Mouse (Mus musculus): Measurements from ENCODE around the gene Cmtm8.
A peak's percentile ranks its signal among the peaks of the same experiment; 100 is the strongest.

Gene Cmtm8

GRCm38 (mm10) chr9:114844017-114844662 is at the start of gene Cmtm8:
TSS of gene Cmtm8 (minus strand) at chr9:114844156.
- DNase-seq (ENCODE audit: low read depth, low spot score) = no peak

- DNase-seq (ENCODE audit: low read depth, low spot score) = no peak
Measured at GRCm38 (mm10) chr9:114892974-114893373, 49.0 kb upstream of the Cmtm8 start.

- DNase-seq (ENCODE audit: low read depth, low spot score) = no peak
Measured at GRCm38 (mm10) chr9:114890377-114890776, 46.4 kb upstream of the Cmtm8 start.

GRCm38 (mm10) chr9:114888856-114889407 is 45.0 kb upstream of the Cmtm8 start:
- DNase-seq (ENCODE audit: low read depth, low spot score) = no peak

DNA sequence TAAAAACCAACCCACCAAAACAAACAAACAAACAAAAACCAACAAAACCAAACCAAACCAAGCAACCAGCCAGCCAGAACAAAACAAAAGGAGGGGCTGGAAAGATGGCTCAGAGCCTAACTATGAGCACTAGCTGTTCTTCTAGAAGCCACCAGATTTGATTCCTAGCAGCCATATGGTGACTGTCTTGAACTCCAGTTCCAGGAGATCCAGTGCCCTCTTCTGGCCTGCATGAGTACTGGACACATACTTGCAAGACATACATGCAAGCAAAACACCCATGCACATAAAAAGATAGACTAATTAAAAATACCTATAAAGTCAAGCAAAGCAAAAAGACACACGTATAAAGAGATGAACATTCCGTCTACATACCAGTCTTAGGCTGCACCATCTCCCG is 43.7 kb upstream of the Cmtm8 start:
- DNase-seq (ENCODE audit: low read depth, low spot score) = no peak

DNA sequence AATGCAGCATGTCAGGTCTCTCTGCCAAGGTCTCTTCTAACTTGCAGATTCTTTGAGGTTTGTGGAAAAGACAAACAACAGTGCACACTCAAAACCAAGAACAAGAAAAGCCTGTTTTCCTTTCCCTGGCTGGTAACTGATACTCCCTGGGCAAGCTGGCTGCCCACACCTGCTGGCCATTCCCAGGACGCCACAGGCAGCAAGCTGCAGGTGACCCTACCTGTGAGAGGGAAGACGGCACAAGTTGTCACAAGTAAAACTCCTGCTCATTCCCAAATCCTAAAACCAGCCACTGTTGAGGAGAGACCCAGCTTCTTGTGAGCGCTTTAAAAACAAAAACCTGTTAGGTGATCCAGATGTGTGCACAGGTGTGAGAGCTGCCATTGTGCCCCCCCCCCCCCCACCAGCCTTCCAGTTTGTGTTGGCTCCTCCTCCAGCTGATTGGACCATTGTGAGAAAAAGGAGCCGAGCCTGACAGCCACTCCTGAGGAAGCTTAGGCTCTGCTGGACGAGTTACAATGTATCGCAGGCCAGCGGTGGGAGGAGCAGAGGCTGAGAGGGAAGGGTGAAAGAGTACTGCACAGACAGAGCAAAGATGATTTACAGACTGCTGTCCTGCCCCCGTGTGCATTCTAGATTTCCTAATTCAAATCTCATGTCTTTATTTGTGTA is 42.2 kb upstream of the Cmtm8 start:
- DNase-seq (ENCODE audit: low read depth, low spot score) = no peak

DNA sequence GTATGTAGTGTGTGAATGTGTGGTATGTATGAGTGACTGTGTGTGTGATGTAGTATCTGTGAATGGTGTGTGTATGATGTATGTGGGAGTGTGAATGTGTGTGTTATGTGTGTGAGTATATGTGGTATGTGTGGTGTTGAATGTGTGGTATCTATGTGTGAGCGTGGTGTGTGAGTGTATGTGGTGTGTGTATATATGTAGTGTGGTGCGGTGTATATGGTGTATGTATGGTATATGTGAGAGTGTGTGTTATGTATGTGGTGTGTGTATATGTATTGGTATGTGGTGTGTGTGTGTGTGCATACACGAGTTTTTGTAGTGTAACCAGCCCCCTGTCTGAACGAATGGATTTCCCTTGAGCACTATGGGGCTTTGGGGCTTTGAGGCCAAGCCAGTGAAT is 41.6 kb upstream of the Cmtm8 start:
- no peak for DNase-seq (ENCODE audit: low read depth, low spot score)

DNA sequence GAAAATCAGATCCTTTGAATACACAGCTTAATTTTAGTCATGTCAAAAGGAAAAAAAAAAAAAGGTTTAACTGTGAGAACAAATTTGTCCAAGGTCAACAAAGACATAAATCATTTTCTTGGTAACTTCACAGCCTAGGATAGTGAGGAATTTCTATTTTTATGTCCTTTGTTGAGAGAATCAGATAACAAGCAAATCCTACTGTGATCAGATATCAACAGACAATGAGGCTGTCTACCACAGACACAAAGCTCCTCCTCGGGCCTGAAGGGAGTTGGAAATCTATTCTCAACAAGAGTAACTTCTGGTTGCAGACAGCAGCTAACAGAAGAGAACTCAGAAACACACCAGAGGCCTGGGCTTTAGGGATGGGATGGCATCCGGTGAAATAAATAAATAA is 38.0 kb upstream of the Cmtm8 start:
- DNase-seq (ENCODE audit: low read depth, low spot score) = no peak

DNA sequence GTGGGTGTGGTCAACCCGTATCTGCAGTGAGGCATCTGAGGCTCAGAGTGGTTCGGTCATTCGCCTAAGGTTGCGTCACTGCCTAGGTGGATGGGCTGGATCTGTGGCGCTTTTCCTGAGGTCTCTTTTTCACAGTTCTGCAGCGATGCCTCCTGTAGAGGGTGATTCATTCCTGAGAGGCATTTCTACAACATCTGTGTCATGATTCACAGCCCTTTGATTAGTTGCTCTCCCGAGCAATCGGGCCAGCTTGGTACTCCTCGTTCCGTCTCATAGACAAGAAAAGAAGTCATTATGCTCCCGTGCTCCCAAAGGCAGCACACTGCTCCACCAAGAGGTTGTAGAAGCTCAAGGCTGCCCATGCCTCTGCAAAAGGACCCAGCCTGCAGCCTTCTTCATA is 11.4 kb upstream of the Cmtm8 start:
- DNase-seq (ENCODE audit: low read depth, low spot score) = peak; percentile 64

DNA sequence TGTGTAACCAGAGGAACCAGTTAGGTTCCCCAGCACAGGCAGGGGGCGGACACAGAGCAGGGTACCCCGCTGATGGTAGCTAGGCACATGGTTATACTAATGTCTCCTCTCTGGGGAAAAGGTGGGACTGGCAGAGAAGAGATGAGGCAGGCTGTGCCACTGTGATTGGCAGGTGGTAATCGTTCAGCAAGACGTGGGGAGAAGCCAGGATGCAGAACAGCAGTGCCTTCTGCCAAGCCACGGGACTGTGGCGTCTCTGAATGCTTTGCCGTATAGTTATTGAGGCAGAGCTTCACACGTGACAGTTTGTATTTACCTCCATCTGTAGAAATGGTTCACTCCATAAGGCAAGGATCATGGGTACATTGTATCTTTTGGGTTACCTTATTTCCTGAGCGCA is 10.7 kb upstream of the Cmtm8 start:
- no peak for DNase-seq (ENCODE audit: low read depth, low spot score)

DNA sequence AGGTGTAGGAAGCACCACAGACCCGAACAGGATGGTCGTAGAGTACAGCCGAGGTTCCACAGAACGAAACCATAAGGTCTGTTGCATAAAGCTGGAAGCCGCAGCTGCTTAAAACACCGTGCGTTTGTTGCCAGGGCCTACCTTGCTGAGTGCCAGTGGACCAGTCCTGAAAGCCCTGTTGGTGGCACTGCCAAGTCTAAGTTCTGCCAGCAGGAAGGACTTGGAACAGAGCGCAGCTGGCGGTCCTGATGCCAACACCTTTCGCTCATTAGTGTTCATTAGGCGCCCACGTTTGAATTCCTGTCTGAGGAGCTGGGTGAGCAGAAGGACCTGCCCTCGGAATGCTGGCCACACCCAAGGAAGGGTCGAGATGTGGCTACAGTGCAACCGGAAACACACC is 9.4 kb upstream of the Cmtm8 start:
- DNase-seq (ENCODE audit: low read depth, low spot score) = no peak

GRCm38 (mm10) chr9:114851419-114852190 is 7.6 kb upstream of the Cmtm8 start:
- DNase-seq (ENCODE audit: low read depth, low spot score) = no peak

DNA sequence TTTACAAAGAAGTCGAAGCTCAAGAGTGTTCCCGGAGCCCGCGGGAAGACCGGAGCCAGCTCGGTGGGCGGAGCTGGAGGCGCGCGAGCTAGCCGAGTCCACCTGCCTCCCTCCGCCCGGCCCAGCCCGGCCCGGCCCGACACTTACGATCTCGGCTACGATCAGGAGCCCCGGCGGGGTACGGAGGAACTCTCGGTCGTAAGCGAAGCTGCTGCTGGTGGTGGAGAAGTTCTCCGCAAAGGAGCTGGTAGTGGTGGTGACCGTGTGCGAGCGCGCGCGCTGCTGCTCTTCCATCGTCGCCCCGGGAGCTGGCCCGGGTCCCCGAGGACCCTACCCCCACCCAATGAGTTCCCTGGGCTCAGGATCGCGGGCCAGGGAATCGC is 331 bp downstream of the Cmtm8 start:
- DNase-seq (ENCODE audit: low read depth, low spot score) = no peak

GRCm38 (mm10) chr9:114842886-114843285 is 1.1 kb downstream of the Cmtm8 start:
- DNase-seq (ENCODE audit: low read depth, low spot score) = no peak

DNA sequence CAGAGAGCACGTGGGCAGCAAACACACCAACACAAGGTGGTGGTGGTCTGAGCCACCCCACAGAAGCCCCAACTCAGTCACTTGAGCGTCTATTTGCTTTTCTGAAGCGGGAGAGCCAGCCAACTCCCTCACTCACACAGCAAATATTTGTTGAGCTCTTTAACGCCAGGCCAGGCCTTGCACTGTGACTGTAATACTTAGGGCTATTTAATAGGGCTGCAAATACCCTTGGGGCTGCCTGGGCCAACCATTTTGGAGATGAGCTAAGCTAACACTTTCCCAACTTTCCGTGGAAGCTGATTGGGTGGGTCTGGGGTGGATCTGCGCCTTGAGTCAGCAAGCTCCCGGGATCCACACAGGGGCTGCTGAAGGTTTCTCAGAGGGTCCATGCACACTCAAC is 1.7 kb downstream of the Cmtm8 start:
- DNase-seq (ENCODE audit: low read depth, low spot score) = no peak

DNA sequence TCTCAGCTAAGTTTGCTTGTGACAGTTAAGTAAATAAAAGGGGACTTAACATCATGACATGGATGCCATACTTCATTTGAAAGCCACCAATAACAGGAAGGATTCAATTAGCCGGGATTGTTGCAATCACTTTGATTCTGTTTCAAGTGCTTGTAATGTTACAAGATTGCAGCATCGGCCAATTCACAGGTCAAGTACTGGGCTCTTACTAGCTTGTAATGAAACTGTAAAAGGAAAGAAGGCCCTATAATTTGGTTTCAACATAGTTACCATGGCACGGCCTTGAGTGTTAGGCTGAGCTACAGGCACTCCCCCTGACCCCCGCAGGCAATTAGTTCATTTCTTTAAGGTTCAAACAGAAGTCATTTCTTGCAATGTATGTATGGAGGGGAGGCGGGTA is 5.1 kb downstream of the Cmtm8 start:
- no peak for DNase-seq (ENCODE audit: low read depth, low spot score)

DNA sequence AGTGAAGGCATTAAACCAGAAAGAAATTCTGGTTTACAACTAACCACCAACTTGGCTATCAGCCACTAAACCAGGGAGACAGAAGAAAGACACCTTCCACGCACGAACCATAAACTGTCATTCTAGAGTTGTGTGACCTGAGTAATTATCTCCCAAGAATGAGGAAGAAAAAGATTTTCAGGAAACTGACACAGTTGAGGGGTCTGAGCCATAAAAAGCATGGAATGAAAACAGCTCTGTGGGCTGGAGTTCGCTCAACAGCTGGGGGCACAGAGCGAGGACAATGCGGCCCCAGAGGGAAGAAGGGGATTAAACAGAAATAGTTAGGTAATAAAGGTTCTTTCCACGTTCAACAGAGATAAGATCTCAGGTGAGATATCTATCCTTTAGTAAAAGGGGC is 12.4 kb downstream of the Cmtm8 start:
- DNase-seq (ENCODE audit: low read depth, low spot score) = no peak

GRCm38 (mm10) chr9:114830351-114830750 is 13.6 kb downstream of the Cmtm8 start:
- no peak for DNase-seq (ENCODE audit: low read depth, low spot score)

GRCm38 (mm10) chr9:114829669-114830068 is 14.3 kb downstream of the Cmtm8 start:
- no peak for DNase-seq (ENCODE audit: low read depth, low spot score)

DNA sequence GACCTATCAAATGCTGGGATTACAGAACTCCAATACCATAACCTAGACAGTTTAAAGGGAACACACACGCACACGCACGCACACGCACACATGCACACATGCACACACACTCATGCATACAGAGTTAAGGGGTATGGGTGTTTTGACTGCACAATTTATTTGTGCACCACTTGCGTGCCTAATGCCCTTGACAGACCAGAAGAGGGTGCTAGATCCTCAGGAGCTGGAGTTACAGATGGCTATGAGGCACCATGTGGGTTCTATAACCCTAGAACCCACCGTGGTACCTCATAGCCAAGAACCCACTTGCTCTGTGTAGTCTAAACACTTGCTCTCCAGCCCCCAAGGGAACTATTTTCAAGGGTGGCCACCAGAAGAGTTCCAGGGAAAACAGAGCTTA is 15.6 kb downstream of the Cmtm8 start:
- DNase-seq (ENCODE audit: low read depth, low spot score) = no peak

DNA sequence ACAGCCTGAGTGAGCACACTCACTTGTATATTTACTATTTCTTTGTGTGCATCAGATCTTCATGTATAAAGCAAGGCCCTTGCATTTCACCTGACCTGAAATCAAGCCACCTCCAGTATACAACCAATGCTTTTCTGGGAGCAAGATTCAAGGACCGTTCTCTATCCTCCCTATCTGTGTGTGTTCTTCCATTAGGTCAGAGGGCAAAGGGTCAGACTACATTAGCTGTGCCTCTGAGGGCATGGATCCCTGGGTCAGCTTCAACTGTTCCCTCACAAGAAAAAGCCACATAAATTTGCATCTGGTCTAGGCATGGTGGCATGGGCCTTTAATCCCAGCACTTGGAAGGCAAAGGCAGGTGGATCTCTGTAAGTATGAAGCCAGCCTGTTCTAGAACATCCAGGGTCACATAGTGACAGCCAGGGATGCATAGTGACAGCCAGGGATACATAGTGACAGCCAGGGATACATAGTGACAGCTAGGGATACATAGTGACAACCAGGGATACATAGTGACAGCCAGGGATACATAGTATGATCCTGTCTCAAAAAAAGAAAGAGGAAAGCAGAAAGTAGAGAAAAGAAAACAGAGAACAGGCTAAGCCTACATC is 16.6 kb downstream of the Cmtm8 start:
- DNase-seq (ENCODE audit: low read depth, low spot score) = no peak

- no peak for DNase-seq (ENCODE audit: low read depth, low spot score)
Measured at GRCm38 (mm10) chr9:114824166-114824565, 19.8 kb downstream of the Cmtm8 start.

Measured in telencephalon, adult 2 months (tissue).